Mouse (Mus musculus) midbrain, embryonic 11.5 days (tissue): Measurements from ENCODE around the gene Ppfibp1. TPM values are rescaled to one million over a fixed set of nuclear protein-coding genes. Genes with fewer than 3 reads are reported as not detected.

Source experiments
- ATAC-seq: fragments of 200-750 bp; cut with Nextera tagmentation; 2 replicates; pipeline ENCODE4 v1.8.0; 2017; ENCODE audit warnings: moderate TSS enrichment, moderate library complexity; ENCODE audit not compliant: low FRiP score
- DNase-seq: peaks from one replicate; pipeline ENCODE4 v3.0.0; 2015; ENCODE audit warnings: low spot score; ENCODE audit errors: missing footprints
- H3K27ac ChIP-seq: fragments of 300-500 bp; sonication (generic); 2 replicates; pipeline ENCODE4 v1.5.1; 2014; ENCODE audit warnings: low read depth, low read length
- H3K27me3 ChIP-seq: fragments of 300-500 bp; sonication (generic); 2 replicates; pipeline ENCODE4 v1.6.1; 2014; ENCODE audit warnings: mild to moderate bottlenecking, low read length, moderate library complexity, mixed read lengths; ENCODE audit not compliant: control insufficient read depth, insufficient read depth
- H3K36me3 ChIP-seq: fragments of 300-500 bp; sonication (generic); 2 replicates; pipeline ENCODE4 v1.6.1; 2014; ENCODE audit warnings: mild to moderate bottlenecking, low read length, moderate library complexity, mixed read lengths; ENCODE audit not compliant: control insufficient read depth, insufficient read depth
- H3K4me1 ChIP-seq: fragments of 300-500 bp; sonication (generic); 2 replicates; pipeline ENCODE4 v1.6.1; 2014; ENCODE audit warnings: low read length; ENCODE audit not compliant: control insufficient read depth, insufficient read depth
- H3K4me2 ChIP-seq: fragments of 300-500 bp; sonication (generic); 2 replicates; pipeline ENCODE4 v1.6.1; 2014; ENCODE audit warnings: mild to moderate bottlenecking, moderate library complexity
- H3K4me3 ChIP-seq: fragments of 300-500 bp; sonication (generic); 2 replicates; pipeline ENCODE4 v1.5.1; 2014; ENCODE audit warnings: low read depth, low read length
- H3K9ac ChIP-seq: fragments of 300-500 bp; sonication (generic); 2 replicates; pipeline ENCODE4 v1.6.1; 2014; ENCODE audit warnings: low read length
- H3K9me3 ChIP-seq: fragments of 300-500 bp; sonication (generic); 2 replicates; pipeline ENCODE4 v1.6.1; 2016; ENCODE audit warnings: low read length; ENCODE audit not compliant: control insufficient read depth
- WGBS: fragments of 180-500 bp; shearing (Covaris S2); extraction: QIAGEN DNeasy Blood & Tissue Kit; methylation state at CpG from one replicate; pipeline ENCODE4 v1.1.7; 2014; 5-methylcytosine and 5-hydroxymethylcytosine counted together
- polyA plus RNA-seq: library from polyadenylated mRNA; unstranded; fragments of >200 nt; fragmentation: Nextera tagmentation; extraction: Ambion mirVana; gene quantifications from 2 replicates; pipeline ENCODE4 v1.2.1, GENCODE M21; 2014

Gene Ppfibp1
- polyA plus RNA-seq, 1 experiment from 2014 or later = 30.2 TPM

DNA sequence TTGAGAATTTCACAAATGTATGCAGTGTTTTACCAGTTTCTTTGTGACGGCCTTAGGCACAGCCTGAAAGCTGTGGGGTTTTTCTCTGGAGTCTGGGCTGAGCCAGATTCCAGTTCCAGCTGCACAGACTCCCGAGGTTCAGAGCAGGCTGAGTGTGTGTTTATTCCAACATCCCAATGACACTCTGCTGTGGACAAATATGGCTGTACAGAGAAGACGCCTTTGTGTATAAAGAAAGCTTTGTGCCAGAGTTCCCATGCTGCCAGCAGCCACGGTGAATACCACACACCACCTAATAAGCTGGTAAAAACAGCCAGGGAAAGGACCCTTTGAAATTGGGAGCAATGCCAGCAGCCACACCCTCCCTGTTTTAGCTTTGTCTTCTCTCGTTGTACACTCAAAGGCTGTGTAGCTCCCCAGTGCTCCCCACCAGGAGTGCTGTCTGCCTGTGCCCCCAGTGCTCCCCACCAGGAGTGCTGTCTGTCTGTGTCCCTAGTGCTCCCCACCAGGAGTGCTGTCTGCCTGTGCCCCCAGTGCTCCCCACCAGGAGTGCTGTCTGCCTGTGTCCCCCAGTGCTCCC lies 187.6 kb downstream of the Ppfibp1 start:
- H3K27me3 ChIP-seq = no peaks in the 10 kb centered on the region
- H3K4me1 ChIP-seq = no peaks in the 10 kb centered on the region
- no peak overlapping the region for H3K4me3 ChIP-seq
- DNase-seq (no peak), ATAC-seq (no peak)
- no peak overlapping the region for H3K27ac ChIP-seq
- 76% methylated on average over 5 of the region's 5 CpGs for WGBS
- H3K36me3 ChIP-seq = no peaks in the 10 kb centered on the region; the same call in 1 of the 2 replicates
- H3K9ac ChIP-seq = no peak overlapping the region
- no peaks in the 10 kb centered on the region for H3K9me3 ChIP-seq
- no peak overlapping the region for H3K4me2 ChIP-seq

DNA sequence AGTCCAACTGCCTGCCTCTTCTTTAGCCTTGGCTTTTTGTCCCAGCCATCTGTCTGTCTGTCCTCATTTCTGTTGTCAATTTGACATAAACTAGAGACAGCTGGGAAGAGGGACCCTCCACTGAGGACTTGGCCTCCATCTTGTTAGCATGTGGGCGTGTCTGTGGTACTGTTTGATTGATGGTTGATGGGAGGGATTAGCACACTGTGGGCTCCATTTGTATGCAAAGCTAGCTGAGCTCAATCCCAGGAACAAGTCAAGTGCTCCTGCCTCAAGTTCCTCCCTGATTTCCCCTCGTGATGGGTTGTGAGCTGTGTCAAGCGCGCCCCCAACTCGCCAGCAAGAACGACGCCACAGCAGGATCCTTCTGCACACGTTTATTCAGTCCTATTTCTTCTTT lies 188.6 kb downstream of the Ppfibp1 start:
- Histone ChIP-seq H3K27ac (no peak overlapping the region), H3K9me3 (no peaks in the 10 kb centered on the region), H3K4me3 (no peak overlapping the region), H3K36me3 (no peaks in the 10 kb centered on the region), H3K4me2 (no peak overlapping the region), H3K4me1 (no peaks in the 10 kb centered on the region), H3K27me3 (no peaks in the 10 kb centered on the region), H3K9ac (no peak overlapping the region)
- peak; percentile 78; the same call in 1 of the 2 replicates for ATAC-seq
- 80% methylated on average over 8 of the region's 8 CpGs for WGBS
- no peak for DNase-seq

DNA sequence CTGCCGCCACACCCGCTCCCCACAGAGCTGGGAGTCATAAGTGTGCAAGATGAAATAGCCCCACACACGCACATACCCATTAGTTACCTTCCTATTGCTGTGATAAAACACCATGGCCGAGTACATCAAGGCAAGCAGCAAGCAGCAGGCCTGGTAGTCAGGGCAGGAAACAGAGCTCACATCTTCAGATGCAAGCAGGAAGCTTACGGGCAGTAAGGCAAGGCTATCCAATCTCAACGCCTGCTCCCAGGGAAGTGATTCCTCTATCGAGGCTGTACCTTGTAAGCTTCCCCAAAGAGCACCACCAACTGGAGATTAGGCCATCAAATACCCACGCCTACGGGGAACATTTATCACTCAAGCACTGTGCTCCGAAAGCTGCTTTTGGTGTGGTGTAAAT lies 191.6 kb downstream of the Ppfibp1 start:
- H3K4me1 ChIP-seq = no peaks in the 10 kb centered on the region
- no peak overlapping the region for H3K4me2 ChIP-seq
- no peak overlapping the region for H3K9ac ChIP-seq
- WGBS = 91% methylated on average over 10 of the region's 10 CpGs
- no peaks in the 10 kb centered on the region for H3K36me3 ChIP-seq
- DNase-seq = no peak
- H3K9me3 ChIP-seq = no peaks in the 10 kb centered on the region
- no peak overlapping the region for H3K27ac ChIP-seq
- no peaks in the 10 kb centered on the region for H3K27me3 ChIP-seq
- H3K4me3 ChIP-seq = no peak overlapping the region
- no peak for ATAC-seq

Other genes starting within 250 kb of the Ppfibp1 start
- 125 and 135 TPM in 2 replicates for gene Med21, start 245.9 kb upstream of the Ppfibp1 start, polyA plus RNA-seq
- gene Tm7sf3, start 245.7 kb upstream of the Ppfibp1 start, polyA plus RNA-seq = 26.2 and 28.9 TPM in 2 replicates
- 20.4 and 22.2 TPM in 2 replicates for gene Stk38l, start 163.5 kb upstream of the Ppfibp1 start, polyA plus RNA-seq
- 1.4 and 1.5 TPM in 2 replicates for gene Arntl2, start 92.4 kb upstream of the Ppfibp1 start, polyA plus RNA-seq
- not detected in 2 replicates for gene Smco2, start 38.4 kb upstream of the Ppfibp1 start, polyA plus RNA-seq
- gene 1700034J05Rik, start 65.9 kb downstream of the Ppfibp1 start, polyA plus RNA-seq = 0.11 and 0.18 TPM in 2 replicates
- gene Rep15, start 144.1 kb downstream of the Ppfibp1 start, polyA plus RNA-seq = 0.55 and 0.88 TPM in 2 replicates
- 88.1 and 97.8 TPM in 2 replicates for gene Mrps35, start 154.3 kb downstream of the Ppfibp1 start, polyA plus RNA-seq
- 0.72 and 0.83 TPM in 2 replicates for gene Mansc4, start 198.5 kb downstream of the Ppfibp1 start, polyA plus RNA-seq
- gene Klhl42, start 202.9 kb downstream of the Ppfibp1 start, polyA plus RNA-seq = 8.6 and 9.3 TPM in 2 replicates